Mouse (Mus musculus) adrenal gland, postnatal 25 days (tissue): Measurements from ENCODE around the gene Polr3b. TPM values are rescaled to one million over a fixed set of nuclear protein-coding genes. Genes with fewer than 3 reads are reported as not detected.

Source experiments
- DNase-seq: peaks from one replicate; pipeline ENCODE4 v3.0.0; 2021; ENCODE audit warnings: mixed read lengths
- total RNA-seq: library from RNA; stranded (reverse); gene quantifications from 2 replicates; pipeline ENCODE4 v1.2.3, GENCODE M21; 2021

Gene Polr3b
- total RNA-seq, 1 experiment from 2014 or later, result 38.2 TPM

GRCm38 (mm10) chr10:84710827-84711226, 88.7 kb downstream of the Polr3b start:
- DNase-seq, result no peak

- DNase-seq, result no peak
Measured at GRCm38 (mm10) chr10:84711479-84711878, 89.4 kb downstream of the Polr3b start.

GRCm38 (mm10) chr10:84711940-84712339, 89.8 kb downstream of the Polr3b start:
- DNase-seq, result no peak

- no peak for DNase-seq
Measured at GRCm38 (mm10) chr10:84712532-84712931, 90.4 kb downstream of the Polr3b start.

GRCm38 (mm10) chr10:84713043-84713442, 91.0 kb downstream of the Polr3b start:
- no peak for DNase-seq

GRCm38 (mm10) chr10:84715639-84716038, 93.5 kb downstream of the Polr3b start:
- no peak for DNase-seq

- peak; percentile 34 for DNase-seq
Measured at GRCm38 (mm10) chr10:84716581-84716980, 94.5 kb downstream of the Polr3b start.

- no peak for DNase-seq
Measured at GRCm38 (mm10) chr10:84722711-84723110, 100.6 kb downstream of the Polr3b start.

GRCm38 (mm10) chr10:84727005-84727404, 104.9 kb downstream of the Polr3b start:
- DNase-seq, result no peak

GRCm38 (mm10) chr10:84727760-84728159, 105.7 kb downstream of the Polr3b start:
- DNase-seq, result no peak

- DNase-seq, result no peak
Measured at GRCm38 (mm10) chr10:84730078-84730477, 108.0 kb downstream of the Polr3b start.

GRCm38 (mm10) chr10:84730956-84731355, 108.9 kb downstream of the Polr3b start:
- no peak for DNase-seq

- no peak for DNase-seq
Measured at GRCm38 (mm10) chr10:84733511-84733910, 111.4 kb downstream of the Polr3b start.

- peak; percentile 43 for DNase-seq
Measured at GRCm38 (mm10) chr10:84754851-84755785, 133.0 kb downstream of the Polr3b start.

- no peak for DNase-seq
Measured at GRCm38 (mm10) chr10:84755786-84756203, 133.7 kb downstream of the Polr3b start, which contains the start of gene Rfx4. Rfx4 (plus strand) TSS chr10:84756062.

- no peak for DNase-seq
Measured at GRCm38 (mm10) chr10:84756435-84757095, 134.5 kb downstream of the Polr3b start.

- no peak for DNase-seq
Measured at GRCm38 (mm10) chr10:84757426-84758199, 135.5 kb downstream of the Polr3b start.

GRCm38 (mm10) chr10:84758200-84758468, 136.0 kb downstream of the Polr3b start:
- DNase-seq, result no peak

- no peak for DNase-seq
Measured at GRCm38 (mm10) chr10:84758483-84759431, 136.7 kb downstream of the Polr3b start.

GRCm38 (mm10) chr10:84759511-84760117, 137.5 kb downstream of the Polr3b start:
- no peak for DNase-seq
